Mouse (Mus musculus): ENCODE results near the gene Paox. TPM values are rescaled to one million over a fixed set of nuclear protein-coding genes. Genes with fewer than 3 reads are reported as not detected.

Paox gene
- total RNA-seq, 2 experiments from 2014 or later = 4.0 to 4.7 TPM

- DNase-seq (ENCODE audit: extremely low spot score in 1 of 2, low spot score in 1 of 2) = no peak
Observed at GRCm38 (mm10) chr7:140160363-140160762, 44.8 kb downstream of the Paox start.

- DNase-seq (ENCODE audit: extremely low spot score in 1 of 2, low spot score in 1 of 2) = no peak
Observed at GRCm38 (mm10) chr7:140164664-140165063, 49.1 kb downstream of the Paox start, which contains the start of gene Olfr522. Olfr522 (minus strand) TSS chr7:140164764.

- no peak for DNase-seq (ENCODE audit: extremely low spot score in 1 of 2, low spot score in 1 of 2)
Observed at GRCm38 (mm10) chr7:140167950-140168349, 52.4 kb downstream of the Paox start.

GRCm38 (mm10) chr7:140169386-140169785, 53.8 kb downstream of the Paox start:
- DNase-seq (ENCODE audit: extremely low spot score in 1 of 2, low spot score in 1 of 2) = no peak

- DNase-seq (ENCODE audit: extremely low spot score in 1 of 2, low spot score in 1 of 2) = no peak
Observed at GRCm38 (mm10) chr7:140170863-140171262, 55.3 kb downstream of the Paox start.

- DNase-seq (ENCODE audit: extremely low spot score in 1 of 2, low spot score in 1 of 2) = no peak
Observed at GRCm38 (mm10) chr7:140172936-140173335, 57.3 kb downstream of the Paox start, which contains the start of gene Olfr523. Olfr523 (plus strand) TSS chr7:140173217.

GRCm38 (mm10) chr7:140179176-140179575, 63.6 kb downstream of the Paox start:
- DNase-seq (ENCODE audit: extremely low spot score in 1 of 2, low spot score in 1 of 2) = no peak

GRCm38 (mm10) chr7:140180692-140181091, 65.1 kb downstream of the Paox start:
- no peak for DNase-seq (ENCODE audit: extremely low spot score in 1 of 2, low spot score in 1 of 2)

- DNase-seq (ENCODE audit: extremely low spot score in 1 of 2, low spot score in 1 of 2) = no peak
Observed at GRCm38 (mm10) chr7:140184206-140184605, 68.6 kb downstream of the Paox start.

Other genes with a start within 250 kb of the Paox start
- 10 to 100 TPM; 90.1 to 95.0 TPM for gene Kndc1, start 221.1 kb upstream of the Paox start, total RNA-seq (2021)
- not detected for gene Utf1, start 172.0 kb upstream of the Paox start, total RNA-seq (2021)
- gene 6430531B16Rik, start 137.0 kb upstream of the Paox start, total RNA-seq (2021) = 1 to 10 TPM; 1.0 to 1.4 TPM
- 1 to 10 TPM; 3.3 to 3.4 TPM for gene Adam8, start 123.2 kb upstream of the Paox start, total RNA-seq (2021)
- 10 to 100 TPM; 21.7 to 26.4 TPM for gene Zfp511, start 79.4 kb upstream of the Paox start, total RNA-seq (2021)
- 10 to 100 TPM; 36.6 to 38.0 TPM for gene Tubgcp2, start 79.1 kb upstream of the Paox start, total RNA-seq (2021)
- gene Msx3, start 66.7 kb upstream of the Paox start, total RNA-seq (2021) = under 1 TPM; 0.12 to 0.14 TPM
- gene Caly, start 33.3 kb upstream of the Paox start, total RNA-seq (2021) = 100 to 1,000 TPM; 235 to 258 TPM
- gene Prap1, start 22.4 kb upstream of the Paox start, total RNA-seq (2021) = not detected
- gene Fuom, start 13.4 kb upstream of the Paox start, total RNA-seq (2021) = 10 to 100 TPM; 38.3 to 47.5 TPM
- 10 to 100 TPM; 52.1 to 59.8 TPM for gene Echs1, start 677 bp downstream of the Paox start, total RNA-seq (2021)
- gene Mtg1, start 21.8 kb downstream of the Paox start, total RNA-seq (2021) = 10 to 100 TPM; 24.9 to 30.2 TPM
- 100 to 1,000 TPM; 191 to 207 TPM for gene Sprn, start 39.1 kb downstream of the Paox start, total RNA-seq (2021)
- not detected for gene Olfr522, start 49.0 kb downstream of the Paox start, total RNA-seq (2021)
- gene Olfr523, start 57.4 kb downstream of the Paox start, total RNA-seq (2021) = under 1 TPM in 1 of 2 experiments, not detected in 1; 0.25 TPM
- gene Olfr524, start 90.2 kb downstream of the Paox start, total RNA-seq (2021) = not detected
- gene Cd163l1, start 102.5 kb downstream of the Paox start, total RNA-seq (2021) = under 1 TPM; 0.39 to 0.63 TPM
- under 1 TPM; 0.22 to 0.26 TPM for gene 5830411N06Rik, start 131.5 kb downstream of the Paox start, total RNA-seq (2021)
- gene Olfr525, start 205.1 kb downstream of the Paox start, total RNA-seq (2021) = not detected
- not detected for gene Olfr527, start 218.2 kb downstream of the Paox start, total RNA-seq (2021)
- not detected for gene Olfr60, start 245.9 kb downstream of the Paox start, total RNA-seq (2021)

Data from layer of hippocampus, postnatal 25 days (tissue).